Mouse (Mus musculus) mature B cell (primary cell): Measurements from ENCODE around the gene Skap2.

Source experiments
- in situ Hi-C: fragments of 300-500 bp; cut with MboI; formaldehyde crosslinking; loops from 2 replicates; pipeline ENCODE4 v1.14.3; 2019

The Skap2 gene

GRCm38 (mm10) chr6:51844106-51844505, 168.2 kb downstream of the Skap2 start:
- in situ Hi-C loops: no loop called here

- in situ Hi-C loops: no loop called here
These were observed 169.3 kb downstream of the Skap2 start for GRCm38 (mm10) chr6:51843081-51843480.

- in situ Hi-C loops: no loop called here
These were observed 174.2 kb downstream of the Skap2 start for GRCm38 (mm10) chr6:51838177-51838576.

GRCm38 (mm10) chr6:51833362-51833761, 179.0 kb downstream of the Skap2 start:
- in situ Hi-C loops: no loop called here

- in situ Hi-C loops: no loop called here
These were observed 186.7 kb downstream of the Skap2 start for GRCm38 (mm10) chr6:51825621-51826021.

- in situ Hi-C loops: no loop called here
These were observed 188.1 kb downstream of the Skap2 start for GRCm38 (mm10) chr6:51824136-51824830.

GRCm38 (mm10) chr6:51822049-51822448, 190.3 kb downstream of the Skap2 start:
- in situ Hi-C loops: no loop called here

GRCm38 (mm10) chr6:51820853-51821252, 191.5 kb downstream of the Skap2 start:
- in situ Hi-C loops: no loop called here

GRCm38 (mm10) chr6:51816892-51817621, 195.3 kb downstream of the Skap2 start:
- in situ Hi-C loops: no loop called here

- in situ Hi-C loops: no loop called here
These were observed 201.4 kb downstream of the Skap2 start for GRCm38 (mm10) chr6:51810906-51811305.

GRCm38 (mm10) chr6:51809164-51809824, 203.1 kb downstream of the Skap2 start:
- in situ Hi-C loops: no loop called here

- in situ Hi-C loops: no loop called here
These were observed 204.3 kb downstream of the Skap2 start for GRCm38 (mm10) chr6:51808011-51808410.
